Mouse (Mus musculus) thymus, adult 2 months (tissue): ENCODE results near the gene Rrp36. TPM values are rescaled to one million over a fixed set of nuclear protein-coding genes. Genes with fewer than 3 reads are reported as not detected.
A peak's percentile ranks its signal among the peaks of the same experiment; 100 is the strongest.

ENCODE experiments used
- DNase-seq: peaks from one replicate; pipeline ENCODE4 v3.0.0; 2021
- H3K27ac ChIP-seq: fragments of 200-500 bp; 2 replicates; pipeline ENCODE4 v1.5.1; 2012; ENCODE audit warnings: low read length, control low read depth; ENCODE audit not compliant: control insufficient read depth, insufficient read depth
- H3K27me3 ChIP-seq: fragments of 200-500 bp; 2 replicates; pipeline ENCODE4 v1.6.1; 2012; ENCODE audit warnings: mild to moderate bottlenecking, low read length, moderate library complexity, mixed read lengths; ENCODE audit not compliant: control insufficient read depth, insufficient read depth
- H3K36me3 ChIP-seq: fragments of 200-500 bp; 2 replicates; pipeline ENCODE4 v1.6.1; 2012; ENCODE audit warnings: mild to moderate bottlenecking, low read length, moderate library complexity; ENCODE audit not compliant: control insufficient read depth, insufficient read depth
- H3K4me1 ChIP-seq: fragments of 200-500 bp; replicated peaks from 2 replicates; pipeline ENCODE4 v1.6.1; 2012; ENCODE audit warnings: low read length; ENCODE audit not compliant: control insufficient read depth, insufficient read depth
- H3K4me3 ChIP-seq: fragments of 200-500 bp; 2 replicates; pipeline ENCODE4 v1.5.1; 2012; ENCODE audit warnings: mild to moderate bottlenecking, low read length, control low read depth, moderate library complexity; ENCODE audit not compliant: control insufficient read depth, insufficient read depth
- CTCF ChIP-seq: fragments of 200-500 bp; IDR thresholded peaks from 2 replicates; pipeline ENCODE4 v1.5.1; 2012; ENCODE audit warnings: mild to moderate bottlenecking, control low read depth, low read length, moderate library complexity, borderline replicate concordance; ENCODE audit not compliant: control insufficient read depth, poor library complexity, insufficient read depth; ENCODE audit errors: extremely low read depth
- POLR2A ChIP-seq: fragments of 200-500 bp; IDR thresholded peaks from 2 replicates; pipeline ENCODE4 v1.6.1; 2012; ENCODE audit warnings: mild to moderate bottlenecking, low read length, control low read depth, moderate library complexity; ENCODE audit not compliant: control insufficient read depth, poor library complexity, insufficient read depth; ENCODE audit errors: extremely low read depth
- WGBS: fragments of 180-500 bp; shearing (Covaris S2); methylation state at CpG from one replicate; pipeline ENCODE4 v1.1.7; 2018; 5-methylcytosine and 5-hydroxymethylcytosine counted together
- polyA plus RNA-seq: library from polyadenylated mRNA; depleted of rRNA; stranded (reverse); fragments of >200 nt; gene quantifications from 2 replicates; pipeline ENCODE4 v1.2.3, GENCODE M21; 2012

Gene Rrp36
- polyA plus RNA-seq, 1 experiment, result 47.8 TPM

GRCm38 (mm10) chr17:46647279-46647678 lies 26.9 kb downstream of the Rrp36 start:
- no peak for DNase-seq
- no peaks in the 10 kb centered on the region for H3K36me3 ChIP-seq
- H3K4me3 ChIP-seq, result no peak overlapping the region
- H3K27ac ChIP-seq, result no peak overlapping the region
- 97% methylated on average over 7 of the region's 7 CpGs for WGBS
- peaks cover 24% of the 10 kb centered on the region for H3K4me1 ChIP-seq
- no peak for TF ChIP-seq CTCF
- no peak for TF ChIP-seq POLR2A
- no peaks in the 10 kb centered on the region for H3K27me3 ChIP-seq

- no peak for TF ChIP-seq CTCF
- no peak for TF ChIP-seq POLR2A
- WGBS, result under 1% methylated on average over 19 of the region's 19 CpGs
- H3K27me3 ChIP-seq, result no peaks in the 10 kb centered on the region
- no peak overlapping the region for H3K27ac ChIP-seq
- H3K4me3 ChIP-seq, result peak overlapping the region; percentile 72
- peaks cover 18% of the 10 kb centered on the region for H3K4me1 ChIP-seq
- no peak for DNase-seq
- H3K36me3 ChIP-seq, result no peaks in the 10 kb centered on the region
Measured at GRCm38 (mm10) chr17:46646322-46646662, 27.9 kb downstream of the Rrp36 start.

GRCm38 (mm10) chr17:46645561-46646321 lies 28.4 kb downstream of the Rrp36 start, which contains the start of the genes Klc4 and Mrpl2:
Gene Klc4, minus strand, starts transcription at chr17:46646022.
Gene Mrpl2, plus strand, starts transcription at chr17:46646229.
- H3K27me3 ChIP-seq, result no peaks in the 10 kb centered on the region
- no peaks in the 10 kb centered on the region for H3K36me3 ChIP-seq
- TF ChIP-seq CTCF, result no peak
- TF ChIP-seq POLR2A, result peak; percentile 83
- H3K4me3 ChIP-seq, result peak within 1 kb of the TSS; percentile 72
- peak; percentile 99 for DNase-seq
- under 1% methylated on average over 53 of the region's 53 CpGs for WGBS
- peaks cover 12% of the 10 kb centered on the region for H3K4me1 ChIP-seq
- H3K27ac ChIP-seq, result no peak within 1 kb of the TSS

GRCm38 (mm10) chr17:46644916-46645475 lies 29.2 kb downstream of the Rrp36 start:
- WGBS, result 21% methylated on average over 11 of the region's 11 CpGs
- DNase-seq, result no peak

GRCm38 (mm10) chr17:46644152-46644805 lies 29.9 kb downstream of the Rrp36 start:
- Histone ChIP-seq H3K4me3 (no peak overlapping the region), H3K4me1 (peaks cover 9% of the 10 kb centered on the region), H3K27ac (no peak overlapping the region), H3K27me3 (no peaks in the 10 kb centered on the region), H3K36me3 (no peaks in the 10 kb centered on the region)
- WGBS, result 93% methylated on average over 12 of the region's 12 CpGs
- TF ChIP-seq CTCF, result no peak
- TF ChIP-seq POLR2A, result no peak
- DNase-seq, result no peak

More at GRCm38 (mm10) chr17:46644916-46645475, 29.2 kb downstream of the Rrp36 start:
- Histone ChIP-seq H3K27me3 (no peaks in the 10 kb centered on the region), H3K27ac (no peak overlapping the region), H3K4me1 (peaks cover 9% of the 10 kb centered on the region), H3K36me3 (no peaks in the 10 kb centered on the region), H3K4me3 (peak overlapping the region; percentile 61)
- TF ChIP-seq CTCF (no peak), POLR2A (no peak)

- no peak for DNase-seq
- H3K27ac ChIP-seq, result no peak overlapping the region
- H3K36me3 ChIP-seq, result no peaks in the 10 kb centered on the region
- H3K4me1 ChIP-seq, result peaks cover 9% of the 10 kb centered on the region
- 97% methylated on average over 17 of the region's 17 CpGs for WGBS
- TF ChIP-seq POLR2A (no peak), CTCF (no peak)
- no peak overlapping the region for H3K4me3 ChIP-seq
- H3K27me3 ChIP-seq, result no peaks in the 10 kb centered on the region
Measured at GRCm38 (mm10) chr17:46642060-46642459, 32.1 kb downstream of the Rrp36 start.
